Mouse (Mus musculus): ENCODE results near the gene Glod4. TPM values are rescaled to one million over a fixed set of nuclear protein-coding genes. Genes with fewer than 3 reads are reported as not detected.

Gene Glod4
- total and polyA plus RNA-seq, 2 experiments from 2014 or later, result 63.5 to 116 TPM

DNA sequence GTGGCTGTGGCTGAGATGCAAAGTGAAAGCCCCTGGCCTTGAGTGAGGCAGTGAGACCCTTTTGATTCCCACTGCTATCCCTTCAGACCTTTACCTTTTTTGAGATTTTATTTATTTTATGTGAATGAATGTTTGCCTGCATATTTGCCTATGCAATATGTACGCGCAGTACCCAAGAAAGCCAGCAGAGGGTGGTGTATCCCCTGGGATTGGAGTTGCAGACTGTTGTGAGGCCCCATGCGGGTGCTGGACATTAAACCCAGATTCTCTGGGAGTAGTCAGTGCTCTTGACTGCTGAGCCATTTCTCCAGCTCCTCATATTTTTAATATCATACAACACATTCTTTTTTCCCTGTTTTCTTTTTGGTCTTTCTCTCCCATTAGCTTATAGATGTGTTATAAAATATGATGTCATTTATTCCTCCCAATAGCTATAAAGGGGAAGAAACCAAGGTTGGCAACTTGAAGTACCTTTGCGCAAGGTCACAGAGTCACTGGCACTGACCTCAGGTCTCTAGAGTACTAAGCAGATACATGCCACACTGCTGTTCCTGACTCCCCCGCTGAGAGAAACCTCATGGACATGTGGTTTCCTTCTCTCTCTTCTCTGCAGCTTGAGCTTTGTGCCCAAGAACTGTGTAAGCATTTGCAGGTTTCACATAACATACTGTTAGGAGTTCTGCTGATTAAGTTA is 157.5 kb downstream of the Glod4 start:
- Histone ChIP-seq H3K9me3 (ENCODE audit: low read length) (no peaks in the 10 kb centered on the region), H3K27ac (ENCODE audit: low read depth, low read length) (no peak overlapping the region), H3K4me1 (ENCODE audit: insufficient read depth, low read length) (no peaks in the 10 kb centered on the region), H3K4me3 (ENCODE audit: low read depth, low read length) (no peak overlapping the region), H3K4me2 (ENCODE audit: low read depth, low read length, poor library complexity, severe bottlenecking) (no peak overlapping the region), H3K27me3 (ENCODE audit: insufficient read depth, low read length) (no peaks in the 10 kb centered on the region), H3K9ac (replicated peaks; ENCODE audit: low read length, poor library complexity, severe bottlenecking) (no peak overlapping the region), H3K36me3 (ENCODE audit: insufficient read depth, low read length) (peaks cover 23% of the 10 kb centered on the region)
- peak; percentile 77 for TF ChIP-seq CTCF (IDR thresholded peaks at IDR 0.05)
- DNase-seq (ENCODE audit: low spot score) (peak; percentile 33), ATAC-seq (ENCODE audit: low FRiP score) (no peak)
- 70% methylated on average over 5 of the region's 5 CpGs for WGBS

DNA sequence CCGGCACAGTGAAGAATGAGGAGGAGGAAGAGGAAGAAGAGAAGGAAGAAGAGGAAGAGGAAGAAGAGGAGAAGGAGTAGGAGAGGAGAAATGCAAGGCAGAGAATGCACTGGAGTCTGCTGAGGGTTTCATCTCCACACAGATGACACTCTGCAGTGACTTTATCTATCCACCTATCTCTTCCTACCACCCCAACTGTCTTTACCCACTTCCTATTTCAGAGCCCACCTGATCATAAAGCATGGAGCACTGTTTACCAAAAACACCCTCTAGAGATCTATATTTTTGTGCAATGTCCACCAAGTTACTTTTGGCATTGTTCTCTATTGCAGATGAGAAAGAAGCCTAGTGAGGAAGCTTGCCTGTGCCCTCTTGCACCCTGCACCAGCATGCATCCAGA is 158.6 kb downstream of the Glod4 start:
- WGBS, result 88% methylated on average over 1 of the region's 1 CpGs
- no peaks in the 10 kb centered on the region for H3K27me3 ChIP-seq (ENCODE audit: insufficient read depth, low read length)
- TF ChIP-seq CTCF (IDR thresholded peaks at IDR 0.05), result no peak
- H3K9me3 ChIP-seq (ENCODE audit: low read length), result no peaks in the 10 kb centered on the region
- ATAC-seq (ENCODE audit: low FRiP score), result no peak
- peaks cover 34% of the 10 kb centered on the region for H3K36me3 ChIP-seq (ENCODE audit: insufficient read depth, low read length)
- no peak overlapping the region for H3K4me3 ChIP-seq (ENCODE audit: low read depth, low read length)
- H3K4me1 ChIP-seq (ENCODE audit: insufficient read depth, low read length), result no peaks in the 10 kb centered on the region
- no peak for DNase-seq (ENCODE audit: low spot score)
- H3K9ac ChIP-seq (replicated peaks; ENCODE audit: low read length, poor library complexity, severe bottlenecking), result no peak overlapping the region
- H3K4me2 ChIP-seq (ENCODE audit: low read depth, low read length, poor library complexity, severe bottlenecking), result no peak overlapping the region
- no peak overlapping the region for H3K27ac ChIP-seq (ENCODE audit: low read depth, low read length)

DNA sequence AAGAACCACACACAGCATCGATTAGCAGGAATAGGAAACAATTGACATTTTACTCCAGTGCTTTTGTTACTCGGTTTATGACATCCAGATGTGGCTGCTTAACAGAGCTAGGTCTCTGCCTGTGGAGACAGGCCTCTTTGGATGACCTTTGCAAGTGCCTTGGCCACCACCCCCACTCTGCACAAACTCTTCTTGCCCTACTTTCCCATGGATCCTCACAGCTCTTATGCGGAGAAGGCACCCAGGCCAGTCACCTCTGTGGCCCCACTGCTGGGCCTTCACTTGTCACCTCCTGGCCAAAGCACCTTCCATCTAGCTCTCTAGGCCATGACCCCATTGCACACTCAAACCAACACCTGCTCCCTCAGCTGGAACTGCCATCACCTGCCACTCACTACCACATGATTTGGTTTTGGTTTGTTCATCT is 159.6 kb downstream of the Glod4 start:
- 87% methylated on average over 3 of the region's 3 CpGs for WGBS

DNA sequence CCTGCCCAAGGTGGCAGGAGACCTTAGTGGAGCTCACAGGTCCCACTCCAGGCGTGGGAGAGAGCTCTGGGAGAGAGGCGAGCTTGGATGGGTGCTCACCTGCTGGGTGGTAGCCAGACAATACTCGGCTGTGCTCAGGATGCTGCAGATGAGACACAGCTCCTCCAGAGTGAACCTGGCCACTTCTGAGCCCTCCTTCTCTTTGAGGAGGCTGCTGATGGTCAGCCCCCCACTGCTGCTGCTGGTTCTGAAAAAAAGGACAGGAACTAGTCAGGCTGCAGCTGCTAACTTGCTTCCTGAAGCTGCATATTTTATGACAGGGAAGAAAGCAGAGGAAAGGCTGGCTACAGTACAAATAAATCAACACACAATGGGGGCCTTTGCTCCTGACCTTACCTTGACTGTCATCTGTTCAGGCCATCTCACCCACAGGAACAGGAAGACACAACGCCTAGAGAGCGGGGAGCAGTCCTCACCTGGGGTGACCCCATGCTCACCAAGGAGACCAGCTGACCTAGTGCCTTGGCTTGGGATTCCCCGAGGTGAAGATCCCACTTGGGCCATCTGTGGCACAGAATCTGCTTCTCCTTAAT is 162.4 kb downstream of the Glod4 start:
- no peak for TF ChIP-seq CTCF (IDR thresholded peaks at IDR 0.05)
- H3K4me1 ChIP-seq (ENCODE audit: insufficient read depth, low read length), result no peaks in the 10 kb centered on the region
- no peak overlapping the region for H3K4me3 ChIP-seq (ENCODE audit: low read depth, low read length)

More for the DNA sequence above, 159.6 kb downstream of the Glod4 start:
- no peak for TF ChIP-seq CTCF (IDR thresholded peaks at IDR 0.05)
- Histone ChIP-seq H3K4me1 (ENCODE audit: insufficient read depth, low read length) (no peaks in the 10 kb centered on the region), H3K36me3 (ENCODE audit: insufficient read depth, low read length) (peaks cover 41% of the 10 kb centered on the region), H3K27me3 (ENCODE audit: insufficient read depth, low read length) (no peaks in the 10 kb centered on the region), H3K9me3 (ENCODE audit: low read length) (no peaks in the 10 kb centered on the region), H3K9ac (replicated peaks; ENCODE audit: low read length, poor library complexity, severe bottlenecking) (no peak overlapping the region), H3K4me2 (ENCODE audit: low read depth, low read length, poor library complexity, severe bottlenecking) (no peak overlapping the region), H3K27ac (ENCODE audit: low read depth, low read length) (no peak overlapping the region), H3K4me3 (ENCODE audit: low read depth, low read length) (no peak overlapping the region)
- DNase-seq (ENCODE audit: low spot score) (no peak), ATAC-seq (ENCODE audit: low FRiP score) (no peak)

DNA sequence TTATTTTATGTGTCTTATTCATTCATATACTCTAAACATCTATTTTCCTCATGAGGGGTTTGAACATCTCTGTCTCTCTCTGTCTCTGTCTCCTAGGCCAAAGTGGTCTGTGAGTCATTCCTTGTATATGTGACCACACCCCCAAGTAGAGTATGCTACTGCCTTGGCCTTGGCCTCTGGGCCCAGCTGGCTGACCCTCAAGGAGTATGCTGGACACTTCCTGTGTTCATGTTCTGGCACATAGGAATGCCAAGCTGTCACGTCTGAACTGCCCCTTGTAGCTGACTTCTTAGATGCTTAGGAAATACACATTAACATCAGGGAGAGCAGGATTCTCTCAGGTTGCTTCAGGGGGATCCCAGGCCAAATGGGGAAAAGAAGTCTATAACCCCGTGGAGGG is 163.2 kb downstream of the Glod4 start:
- TF ChIP-seq CTCF (IDR thresholded peaks at IDR 0.05), result no peak
- ATAC-seq (ENCODE audit: low FRiP score) (no peak), DNase-seq (ENCODE audit: low spot score) (no peak)
- H3K27me3 ChIP-seq (ENCODE audit: insufficient read depth, low read length), result no peaks in the 10 kb centered on the region
- H3K27ac ChIP-seq (ENCODE audit: low read depth, low read length), result no peak overlapping the region
- no peak overlapping the region for H3K4me3 ChIP-seq (ENCODE audit: low read depth, low read length)
- H3K4me2 ChIP-seq (ENCODE audit: low read depth, low read length, poor library complexity, severe bottlenecking), result no peak overlapping the region
- peaks cover 52% of the 10 kb centered on the region for H3K36me3 ChIP-seq (ENCODE audit: insufficient read depth, low read length)
- no peaks in the 10 kb centered on the region for H3K9me3 ChIP-seq (ENCODE audit: low read length)
- no peaks in the 10 kb centered on the region for H3K4me1 ChIP-seq (ENCODE audit: insufficient read depth, low read length)
- H3K9ac ChIP-seq (replicated peaks; ENCODE audit: low read length, poor library complexity, severe bottlenecking), result no peak overlapping the region
- 76% methylated on average over 2 of the region's 2 CpGs for WGBS

More for the DNA sequence above, 162.4 kb downstream of the Glod4 start:
- Histone ChIP-seq H3K9ac (replicated peaks; ENCODE audit: low read length, poor library complexity, severe bottlenecking) (no peak overlapping the region), H3K4me2 (ENCODE audit: low read depth, low read length, poor library complexity, severe bottlenecking) (no peak overlapping the region), H3K36me3 (ENCODE audit: insufficient read depth, low read length) (peaks cover 45% of the 10 kb centered on the region), H3K27me3 (ENCODE audit: insufficient read depth, low read length) (no peaks in the 10 kb centered on the region), H3K9me3 (ENCODE audit: low read length) (no peaks in the 10 kb centered on the region), H3K27ac (ENCODE audit: low read depth, low read length) (no peak overlapping the region)
- ATAC-seq (ENCODE audit: low FRiP score), result no peak
- DNase-seq (ENCODE audit: low spot score), result no peak
- WGBS, result 79% methylated on average over 6 of the region's 6 CpGs

DNA sequence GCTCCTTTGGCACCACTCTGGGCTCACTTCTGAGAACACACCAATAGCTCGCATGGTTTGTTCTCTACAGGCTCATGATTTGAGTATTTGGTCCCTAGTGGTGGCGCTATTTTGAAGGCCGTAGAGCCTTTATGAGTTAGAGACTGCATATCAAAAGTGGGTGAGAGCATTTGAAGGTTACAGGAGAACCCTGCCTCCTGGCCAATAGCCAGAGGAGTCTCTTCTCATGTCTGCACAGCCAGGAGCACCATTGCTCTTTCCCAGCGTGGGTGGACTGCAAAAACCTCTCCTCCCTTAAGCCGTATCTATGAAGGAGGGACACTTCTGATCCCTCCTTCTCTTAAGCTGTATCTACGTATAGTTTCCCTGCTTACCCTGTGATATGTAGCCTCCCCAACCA is 166.2 kb downstream of the Glod4 start:
- no peak for ATAC-seq (ENCODE audit: low FRiP score)

More for the DNA sequence above, 166.2 kb downstream of the Glod4 start:
- WGBS, result 89% methylated on average over 6 of the region's 6 CpGs
- Histone ChIP-seq H3K4me3 (ENCODE audit: low read depth, low read length) (no peak overlapping the region), H3K4me2 (ENCODE audit: low read depth, low read length, poor library complexity, severe bottlenecking) (no peak overlapping the region), H3K9ac (replicated peaks; ENCODE audit: low read length, poor library complexity, severe bottlenecking) (no peak overlapping the region), H3K9me3 (ENCODE audit: low read length) (no peaks in the 10 kb centered on the region), H3K27me3 (ENCODE audit: insufficient read depth, low read length) (no peaks in the 10 kb centered on the region), H3K4me1 (ENCODE audit: insufficient read depth, low read length) (no peaks in the 10 kb centered on the region), H3K27ac (ENCODE audit: low read depth, low read length) (no peak overlapping the region), H3K36me3 (ENCODE audit: insufficient read depth, low read length) (peaks cover 54% of the 10 kb centered on the region)
- DNase-seq (ENCODE audit: low spot score), result no peak
- no peak for TF ChIP-seq CTCF (IDR thresholded peaks at IDR 0.05)

Data from midbrain, postnatal 0 days (tissue).